Mouse (Mus musculus) midbrain, embryonic 16.5 days (tissue): Measurements from ENCODE around the gene Psenen. TPM values are rescaled to one million over a fixed set of nuclear protein-coding genes. Genes with fewer than 3 reads are reported as not detected.

Experiments used
- ATAC-seq: fragments of 200-750 bp; cut with Nextera tagmentation; 2 replicates; pipeline ENCODE4 v1.8.0; 2017; ENCODE audit warnings: moderate TSS enrichment
- H3K27ac ChIP-seq: fragments of 300-500 bp; sonication (generic); 2 replicates; pipeline ENCODE4 v1.5.1; 2014; ENCODE audit warnings: mild to moderate bottlenecking, low read length, mixed read lengths
- H3K27me3 ChIP-seq: fragments of 300-500 bp; sonication (generic); 2 replicates; pipeline ENCODE4 v1.6.1; 2014; ENCODE audit warnings: low read depth, low read length, mixed read lengths; ENCODE audit not compliant: control insufficient read depth, insufficient read depth
- H3K36me3 ChIP-seq: fragments of 300-500 bp; sonication (generic); 2 replicates; pipeline ENCODE4 v1.6.1; 2014; ENCODE audit warnings: mild to moderate bottlenecking, low read length, moderate library complexity, mixed read lengths; ENCODE audit not compliant: control insufficient read depth, insufficient read depth
- H3K4me1 ChIP-seq: fragments of 300-500 bp; sonication (generic); 2 replicates; pipeline ENCODE4 v1.6.1; 2014; ENCODE audit warnings: mild to moderate bottlenecking, low read length, mixed read lengths; ENCODE audit not compliant: control insufficient read depth, insufficient read depth
- H3K4me2 ChIP-seq: fragments of 300-500 bp; sonication (generic); 2 replicates; pipeline ENCODE4 v1.6.1; 2014; ENCODE audit warnings: mild to moderate bottlenecking, low read length, mixed read lengths
- H3K4me3 ChIP-seq: fragments of 300-500 bp; sonication (generic); 2 replicates; pipeline ENCODE4 v1.5.1; 2014; ENCODE audit warnings: low read depth, mild to moderate bottlenecking, low read length, moderate library complexity, mixed read lengths
- H3K9ac ChIP-seq: fragments of 300-500 bp; sonication (generic); 2 replicates; pipeline ENCODE4 v1.6.1; 2014; ENCODE audit warnings: low read depth, low read length, mixed read lengths
- H3K9me3 ChIP-seq: fragments of 300-500 bp; sonication (generic); replicated peaks from 2 replicates; pipeline ENCODE4 v1.6.1; 2014; ENCODE audit warnings: mild to moderate bottlenecking, low read length, mixed read lengths; ENCODE audit not compliant: control insufficient read depth, poor library complexity, severe bottlenecking
- WGBS: fragments of 180-500 bp; shearing (Covaris S2); extraction: QIAGEN DNeasy Blood & Tissue Kit; methylation state at CpG from one replicate; pipeline ENCODE4 v1.1.7; 2014; 5-methylcytosine and 5-hydroxymethylcytosine counted together
- polyA plus RNA-seq: library from polyadenylated mRNA; unstranded; fragments of >200 nt; fragmentation: Nextera tagmentation; extraction: Ambion mirVana; gene quantifications from 2 replicates; pipeline ENCODE4 v1.2.1, GENCODE M21; 2015

Gene Psenen
- polyA plus RNA-seq, 1 experiment from 2014 or later, result 116 TPM

- H3K9me3 ChIP-seq, result no peaks in the 10 kb centered on the region
- H3K27ac ChIP-seq, result no peak overlapping the region
- peak overlapping the region; percentile 23; the same call in 1 of the 2 replicates for H3K9ac ChIP-seq
- no peaks in the 10 kb centered on the region for H3K27me3 ChIP-seq
- 87% methylated on average over 9 of the region's 9 CpGs for WGBS
- H3K36me3 ChIP-seq, result peaks cover 35% of the 10 kb centered on the region
- peaks cover 35% of the 10 kb centered on the region for H3K4me1 ChIP-seq
- no peak for ATAC-seq
- peak overlapping the region; percentile 18; the same call in 1 of the 2 replicates for H3K4me2 ChIP-seq
- H3K4me3 ChIP-seq, result no peak overlapping the region
These were observed 32.1 kb downstream of the Psenen start for GRCm38 (mm10) chr7:30531291-30531815.

- ATAC-seq, result no peak
- Histone ChIP-seq H3K27ac (no peak overlapping the region), H3K36me3 (peaks cover 67% of the 10 kb centered on the region), H3K4me1 (peaks cover 10% of the 10 kb centered on the region), H3K4me3 (no peak overlapping the region), H3K27me3 (no peaks in the 10 kb centered on the region), H3K9ac (no peak overlapping the region), H3K4me2 (no peak overlapping the region), H3K9me3 (no peaks in the 10 kb centered on the region)
- 83% methylated on average over 14 of the region's 14 CpGs for WGBS
These were observed 36.4 kb downstream of the Psenen start for GRCm38 (mm10) chr7:30526981-30527380.

- no peak overlapping the region for H3K9ac ChIP-seq
- H3K9me3 ChIP-seq, result no peaks in the 10 kb centered on the region
- H3K27me3 ChIP-seq, result no peaks in the 10 kb centered on the region
- no peak overlapping the region for H3K27ac ChIP-seq
- no peak overlapping the region for H3K4me2 ChIP-seq
- no peak overlapping the region for H3K4me3 ChIP-seq
- ATAC-seq, result no peak
- 34% methylated on average over 17 of the region's 17 CpGs for WGBS
- H3K4me1 ChIP-seq, result peaks cover 4% of the 10 kb centered on the region
- H3K36me3 ChIP-seq, result peaks cover 61% of the 10 kb centered on the region
These were observed 37.0 kb downstream of the Psenen start for GRCm38 (mm10) chr7:30526399-30526798.

- H3K27me3 ChIP-seq, result no peaks in the 10 kb centered on the region
- H3K9me3 ChIP-seq, result no peaks in the 10 kb centered on the region
- H3K4me1 ChIP-seq, result no peaks in the 10 kb centered on the region
- H3K36me3 ChIP-seq, result peaks cover 61% of the 10 kb centered on the region
- H3K4me2 ChIP-seq, result no peak overlapping the region
- no peak overlapping the region for H3K4me3 ChIP-seq
- no peak overlapping the region for H3K27ac ChIP-seq
- ATAC-seq, result no peak
- H3K9ac ChIP-seq, result no peak overlapping the region
- 47% methylated on average over 10 of the region's 10 CpGs for WGBS
These were observed 37.5 kb downstream of the Psenen start for GRCm38 (mm10) chr7:30525954-30526353.

- no peak overlapping the region for H3K9ac ChIP-seq
- H3K9me3 ChIP-seq, result no peaks in the 10 kb centered on the region
- 83% methylated on average over 6 of the region's 6 CpGs for WGBS
- H3K4me1 ChIP-seq, result no peaks in the 10 kb centered on the region; the same call in 1 of the 2 replicates
- peaks cover 54% of the 10 kb centered on the region for H3K36me3 ChIP-seq
- no peak for ATAC-seq
- H3K4me2 ChIP-seq, result no peak overlapping the region
- H3K27ac ChIP-seq, result no peak overlapping the region
- no peaks in the 10 kb centered on the region for H3K27me3 ChIP-seq
- H3K4me3 ChIP-seq, result no peak overlapping the region
These were observed 38.9 kb downstream of the Psenen start for GRCm38 (mm10) chr7:30524487-30524886.

GRCm38 (mm10) chr7:30522871-30523270 lies 40.6 kb downstream of the Psenen start:
- Histone ChIP-seq H3K4me1 (no peaks in the 10 kb centered on the region; the same call in 1 of the 2 replicates), H3K4me3 (no peak overlapping the region), H3K4me2 (no peak overlapping the region), H3K9ac (no peak overlapping the region), H3K9me3 (no peaks in the 10 kb centered on the region), H3K27me3 (no peaks in the 10 kb centered on the region), H3K27ac (no peak overlapping the region), H3K36me3 (peaks cover 39% of the 10 kb centered on the region)
- ATAC-seq, result no peak
- WGBS, result 76% methylated on average over 10 of the region's 10 CpGs

- H3K27ac ChIP-seq, result no peak overlapping the region
- H3K36me3 ChIP-seq, result peaks cover 27% of the 10 kb centered on the region
- no peaks in the 10 kb centered on the region for H3K27me3 ChIP-seq
- no peak overlapping the region for H3K9ac ChIP-seq
- no peaks in the 10 kb centered on the region; the same call in 1 of the 2 replicates for H3K4me1 ChIP-seq
- H3K4me2 ChIP-seq, result no peak overlapping the region
- no peaks in the 10 kb centered on the region for H3K9me3 ChIP-seq
- WGBS, result 62% methylated on average over 5 of the region's 5 CpGs
- H3K4me3 ChIP-seq, result no peak overlapping the region
- peak; percentile 6; the same call in 1 of the 2 replicates for ATAC-seq
These were observed 42.6 kb downstream of the Psenen start for GRCm38 (mm10) chr7:30520856-30521255.

GRCm38 (mm10) chr7:30520396-30520795 lies 43.0 kb downstream of the Psenen start:
- no peaks in the 10 kb centered on the region for H3K9me3 ChIP-seq

GRCm38 (mm10) chr7:30518325-30518724 lies 45.1 kb downstream of the Psenen start:
- Histone ChIP-seq H3K9ac (no peak overlapping the region), H3K9me3 (no peaks in the 10 kb centered on the region), H3K36me3 (peaks cover 8% of the 10 kb centered on the region), H3K27me3 (no peaks in the 10 kb centered on the region), H3K4me1 (no peaks in the 10 kb centered on the region; the same call in 1 of the 2 replicates), H3K4me3 (no peak overlapping the region), H3K27ac (no peak overlapping the region), H3K4me2 (no peak overlapping the region)
- WGBS, result 44% methylated on average over 8 of the region's 8 CpGs
- ATAC-seq, result no peak

More at GRCm38 (mm10) chr7:30520396-30520795, 43.0 kb downstream of the Psenen start:
- peaks cover 23% of the 10 kb centered on the region for H3K36me3 ChIP-seq
- peak; percentile 18 for ATAC-seq
- H3K4me2 ChIP-seq, result no peak overlapping the region
- H3K4me3 ChIP-seq, result no peak overlapping the region
- H3K9ac ChIP-seq, result no peak overlapping the region
- H3K4me1 ChIP-seq, result no peaks in the 10 kb centered on the region; the same call in 1 of the 2 replicates
- WGBS, result 37% methylated on average over 4 of the region's 4 CpGs
- no peak overlapping the region for H3K27ac ChIP-seq
- no peaks in the 10 kb centered on the region for H3K27me3 ChIP-seq
